Comparison of ENCODE assay signal across 20 mouse cellular contexts in genomic region chr5:119838441-119838840, GRCm38 (mm10). TPM values are rescaled to one million over a fixed set of nuclear protein-coding genes. Genes with fewer than 3 reads are reported as not detected.
DNase-seq lines count a peak whose midpoint lies in the region; ATAC-seq and TF ChIP-seq lines count a peak whose summit lies in the region.
"Had no signal": no experiment of that assay in that cellular context is flagged by ENCODE, and none has a peak within 500 bp of the region (broad histone marks: within the 10 kb centered on the region; RNA-seq: fewer than 3 reads in every experiment).

No protein-coding gene starts in this region.

- no peaks in the 10 kb centered on the region for H3K79me2 ChIP-seq in heart, adult 2 months (replicated peaks; ENCODE audit: control insufficient read depth, insufficient read depth, low read length)

- 47% methylated on average over 7 of the region's 7 CpGs for WGBS in heart, adult 2 months
- 30% methylated on average over 7 of the region's 7 CpGs for WGBS in lung, adult 2 months
- 36% methylated on average over 7 of the region's 7 CpGs for WGBS in heart, embryonic 16.5 days

- H3K9ac ChIP-seq in heart, adult 2 months (ENCODE audit: low read depth, low read length): peak overlapping the region; percentile 39; the same call in 1 of the 2 replicates
- peak overlapping the region; percentile 91 for H3K9ac ChIP-seq in heart, embryonic 16.5 days (ENCODE audit: low read length)
- H3K9ac ChIP-seq: embryonic facial prominence, embryonic 15.5 days; midbrain, embryonic 13.5 days; neural tube, embryonic 12.5 days had no signal

- intact Hi-C loops in heart, adult 2 months (cut with DNase I): no loop called here

- 0 out of 2 replicates have a peak, but pooled peaks cover 1% of the 10 kb centered on the region for H3K27me3 ChIP-seq in heart, adult 2 months (ENCODE audit: control insufficient read depth, insufficient read depth, low read length)
- peaks cover 21% of the 10 kb centered on the region for H3K27me3 ChIP-seq in heart, embryonic 16.5 days (ENCODE audit: control insufficient read depth, insufficient read depth, low read length)

- peak overlapping the region; percentile 52 for H3K4me3 ChIP-seq in heart, adult 2 months
- peak overlapping the region; percentile 52 for H3K4me3 ChIP-seq in lung, adult 2 months (replicated peaks; ENCODE audit: extremely low read depth, low read depth, low read length)
- H3K4me3 ChIP-seq in heart, embryonic 16.5 days (ENCODE audit: low read length): peak overlapping the region; percentile 56
- H3K4me3 ChIP-seq: embryonic facial prominence, embryonic 15.5 days; midbrain, embryonic 13.5 days; neural tube, embryonic 12.5 days had no signal

- H3K27ac ChIP-seq in heart, adult 2 months: peak overlapping the region; percentile 90
- H3K27ac ChIP-seq in heart, embryonic 16.5 days (ENCODE audit: low read length): peak overlapping the region; percentile 61
- H3K27ac ChIP-seq: embryonic facial prominence, embryonic 15.5 days; midbrain, embryonic 13.5 days; neural tube, embryonic 12.5 days had no signal

- no peak for TF ChIP-seq CTCF in heart, adult 2 months (IDR thresholded peaks at IDR 0.05)
- no peak for TF ChIP-seq CTCF in lung, adult 2 months (IDR thresholded peaks at IDR 0.05; ENCODE audit: insufficient read depth, low read length)
- no peak for TF ChIP-seq CTCF in brain, embryonic 14.5 days (IDR thresholded peaks at IDR 0.05; ENCODE audit: borderline replicate concordance, extremely low read depth, insufficient read depth, insufficient read length)

- H3K4me2 ChIP-seq in heart, embryonic 16.5 days (ENCODE audit: low read depth, low read length): peak overlapping the region; percentile 73
- H3K4me2 ChIP-seq: embryonic facial prominence, embryonic 15.5 days; midbrain, embryonic 13.5 days; neural tube, embryonic 12.5 days had no signal

- no peaks in the 10 kb centered on the region for H3K36me3 ChIP-seq in heart, adult 2 months (ENCODE audit: control insufficient read depth, insufficient read depth, low read length)
- no peaks in the 10 kb centered on the region for H3K36me3 ChIP-seq in heart, embryonic 16.5 days (ENCODE audit: control insufficient read depth, insufficient read depth)
- H3K36me3 ChIP-seq: embryonic facial prominence, embryonic 15.5 days; midbrain, embryonic 13.5 days; neural tube, embryonic 12.5 days had no signal

- no peak for ATAC-seq in heart, embryonic 16.5 days (replicated peaks; ENCODE audit: extremely low read depth, insufficient read depth, low FRiP score)
- ATAC-seq: forebrain, embryonic 14.5 days; inflammation-experienced regulatory T-cells, adult 6 months; midbrain, embryonic 13.5 days; Patski had no signal

- TF ChIP-seq POLR2A in heart, adult 2 months (IDR thresholded peaks at IDR 0.05; ENCODE audit: insufficient read depth, low read depth, low read length): no peak
- TF ChIP-seq POLR2A in lung, adult 2 months (IDR thresholded peaks at IDR 0.05; ENCODE audit: borderline replicate concordance, extremely low read depth, low read depth, low read length): no peak
- TF ChIP-seq POLR2A in brain, embryonic 14.5 days (IDR thresholded peaks at IDR 0.05; ENCODE audit: borderline replicate concordance, extremely low read depth, insufficient read depth, insufficient read length, poor library complexity, severe bottlenecking): no peak

- no peak for TF ChIP-seq EP300 in heart, adult 2 months (IDR thresholded peaks at IDR 0.05; ENCODE audit: insufficient read depth, low read depth, low read length)

- H3K4me1 ChIP-seq in heart, adult 2 months (ENCODE audit: control insufficient read depth, insufficient read depth, low read length): no peaks in the 10 kb centered on the region
- no peaks in the 10 kb centered on the region for H3K4me1 ChIP-seq in lung, adult 2 months (ENCODE audit: control insufficient read depth, insufficient read depth, low read length)
- H3K4me1 ChIP-seq in heart, embryonic 16.5 days (ENCODE audit: control insufficient read depth, insufficient read depth, low read length): peaks cover 10% of the 10 kb centered on the region
- H3K4me1 ChIP-seq: neural tube, embryonic 12.5 days had no signal

- no peak for DNase-seq in heart, adult 2 months
- no peak for DNase-seq in heart, adult 18-20 months
- no peak for DNase-seq in lung, adult 2 months
- no peak for DNase-seq in lung, postnatal 4 days
- peak; percentile 14 for DNase-seq in brain, embryonic 14.5 days (ENCODE audit: low read depth)
- DNase-seq in cerebellum, adult 11 months: no peak
- no peak for DNase-seq in ovary, adult 18-20 months (ENCODE audit: low spot score)
- DNase-seq: B cell, adult 2 months; cerebellum, postnatal 25 days; kidney, adult 9 months; left cerebral cortex, postnatal 4 days had no signal

- H3K9me3 ChIP-seq in heart, embryonic 16.5 days (replicated peaks; ENCODE audit: control insufficient read depth, low read length): no peaks in the 10 kb centered on the region
- H3K9me3 ChIP-seq: embryonic facial prominence, embryonic 15.5 days; midbrain, embryonic 13.5 days; neural tube, embryonic 12.5 days had no signal

RNA-seq across cellular contexts. Expression of gene Tbx5, which starts 6.0 kb away (rescaled TPM):
- total RNA-seq in heart, adult 2 months (2021): 10 to 100 TPM; 22.6 to 36.9 TPM
- polyA plus RNA-seq in heart, adult 2 months (2012; rRNA removed): 26.5 and 27.0 TPM in 2 replicates
- total RNA-seq in heart, adult 18-20 months (2021): 10 to 100 TPM; 18.5 to 25.8 TPM
- 26.9 and 28.2 TPM in 2 replicates for polyA plus RNA-seq in lung, adult 2 months (2012; rRNA removed)
- 0.05 and 0.10 TPM in 2 replicates for polyA plus RNA-seq in brain, embryonic 14.5 days (2012; rRNA removed)
- 30.5 and 36.3 TPM in 2 replicates for polyA plus RNA-seq in heart, embryonic 16.5 days (2015; fragmentation: Nextera tagmentation; extraction: Ambion mirVana)
- total RNA-seq: layer of hippocampus, postnatal 25 days; left cerebral cortex, postnatal 4 days had no signal
- polyA plus RNA-seq: inflammation-experienced regulatory T-cells, adult 6 months; large intestine, adult 2 months; midbrain, embryonic 13.5 days; neural tube, embryonic 12.5 days; Patski had no signal

Comparison
In these comparisons a context has a peak if more than half of its experiments do, and no peak if none do; other contexts are left out.
1. RNA of gene Tbx5, which starts 6.0 kb away (polyA plus RNA-seq): 30.5 to 36.3 TPM in heart, embryonic 16.5 days, 26.9 to 28.2 TPM in lung, adult 2 months and 26.5 to 27.0 TPM in heart, adult 2 months; 0.05 to 0.10 TPM in brain, embryonic 14.5 days; every median in the first group is over 10 times any median in the second.
2. Peak in every context shown above with its lines, with median percentiles within 50 percentile points of each other: H3K4me3 ChIP-seq.